Mouse (Mus musculus) gastrocnemius, postnatal 14 days (tissue): ENCODE data around the gene Ptges3l. TPM values are rescaled to one million over a fixed set of nuclear protein-coding genes. Genes with fewer than 3 reads are reported as not detected.
"Not testable (repeated sequence)": the region's sequence is repeated elsewhere in the genome, so short reads cannot be mapped to it uniquely, and the experiment has no call there.

Source experiments
- DNase-seq: peaks from one replicate; pipeline ENCODE4 v3.0.0; 2021; ENCODE audit warnings: mixed read lengths
- intact Hi-C: fragments of 180-260 bp; cut with DNase I; formaldehyde crosslinking; loops from one replicate; pipeline ENCODE4 v1.15.1; 2025; ENCODE audit warnings: low total_unique reads
- total RNA-seq, 2 experiments: library from RNA; stranded (reverse); gene quantifications; 2 replicates each; pipeline ENCODE4 v1.2.3; 2021

Gene Ptges3l
- total RNA-seq, 2 experiments from 2014 or later: 101 to 102 TPM

GRCm38 (mm10) chr11:101459716-101460115 is 34.6 kb upstream of the Ptges3l start:
- DNase-seq: no peak
- intact Hi-C loops: loop anchor here (10.0 kb wide), 1 partner anchor 1535 kb away; no protein-coding TSS in a partner anchor

GRCm38 (mm10) chr11:101458217-101458616 is 33.1 kb upstream of the Ptges3l start:
- intact Hi-C loops: loop anchor here (10.0 kb wide), 1 partner anchor 1537 kb away; no protein-coding TSS in a partner anchor
- DNase-seq: no peak

GRCm38 (mm10) chr11:101457631-101458030 is 32.5 kb upstream of the Ptges3l start:
- DNase-seq: no peak
- intact Hi-C loops: loop anchor here (10.0 kb wide), 1 partner anchor 1537 kb away; no protein-coding TSS in a partner anchor

- intact Hi-C loops: loop anchor here (10.0 kb wide), 1 partner anchor 1539 kb away; no protein-coding TSS in a partner anchor
- no peak for DNase-seq
Measured at GRCm38 (mm10) chr11:101455627-101456026, 30.5 kb upstream of the Ptges3l start.

GRCm38 (mm10) chr11:101454702-101455101 is 29.6 kb upstream of the Ptges3l start:
- intact Hi-C loops: loop anchor here (10.0 kb wide), 1 partner anchor 1540 kb away; no protein-coding TSS in a partner anchor
- no peak for DNase-seq

GRCm38 (mm10) chr11:101452093-101452774 is 27.1 kb upstream of the Ptges3l start:
- DNase-seq: no peak
- intact Hi-C loops: loop anchor here (10.0 kb wide), 1 partner anchor 1543 kb away; no protein-coding TSS in a partner anchor

GRCm38 (mm10) chr11:101451536-101451935 is 26.4 kb upstream of the Ptges3l start:
- DNase-seq: no peak
- intact Hi-C loops: loop anchor here (10.0 kb wide), 1 partner anchor 1543 kb away; no protein-coding TSS in a partner anchor

GRCm38 (mm10) chr11:101450394-101450793 is 25.3 kb upstream of the Ptges3l start:
- no peak for DNase-seq
- intact Hi-C loops: loop anchor here (10.0 kb wide), 1 partner anchor 1544 kb away; no protein-coding TSS in a partner anchor

GRCm38 (mm10) chr11:101449596-101449995 is 24.5 kb upstream of the Ptges3l start:
- intact Hi-C loops, DNase-seq: not testable (repeated sequence)

GRCm38 (mm10) chr11:101448899-101449298 is 23.8 kb upstream of the Ptges3l start:
- intact Hi-C loops: no loop called here
- DNase-seq: no peak

GRCm38 (mm10) chr11:101448274-101448746 is 23.2 kb upstream of the Ptges3l start, which contains the start of gene Ifi35:
TSS of gene Ifi35 (plus strand) at chr11:101448407.
- intact Hi-C loops: no loop called here
- DNase-seq: peak; percentile 75

- DNase-seq: no peak
Measured at GRCm38 (mm10) chr11:101447786-101448185, 22.7 kb upstream of the Ptges3l start.

GRCm38 (mm10) chr11:101446860-101447259 is 21.7 kb upstream of the Ptges3l start:
- intact Hi-C loops, DNase-seq: not testable (repeated sequence)

More at GRCm38 (mm10) chr11:101447786-101448185, 22.7 kb upstream of the Ptges3l start:
- intact Hi-C loops: no loop called here

- DNase-seq: no peak
- intact Hi-C loops: no loop called here
Measured at GRCm38 (mm10) chr11:101446319-101446718, 21.2 kb upstream of the Ptges3l start.

- intact Hi-C loops: no loop called here
- no peak for DNase-seq
Measured at GRCm38 (mm10) chr11:101442760-101443159, 17.6 kb upstream of the Ptges3l start.

GRCm38 (mm10) chr11:101442127-101442693 is 17.1 kb upstream of the Ptges3l start, which contains the start of gene Rpl27:
TSS of gene Rpl27 (plus strand) at chr11:101442298.
- peak; percentile 97 for DNase-seq
- intact Hi-C loops: no loop called here

- intact Hi-C loops, DNase-seq: not testable (repeated sequence)
Measured at GRCm38 (mm10) chr11:101441450-101442126, 16.5 kb upstream of the Ptges3l start.

GRCm38 (mm10) chr11:101438006-101438405 is 12.9 kb upstream of the Ptges3l start:
- intact Hi-C loops, DNase-seq: not testable (repeated sequence)

- no peak for DNase-seq
Measured at GRCm38 (mm10) chr11:101436916-101437315, 11.8 kb upstream of the Ptges3l start.

GRCm38 (mm10) chr11:101435831-101436230 is 10.7 kb upstream of the Ptges3l start:
- no peak for DNase-seq
- intact Hi-C loops: no loop called here

More at GRCm38 (mm10) chr11:101436916-101437315, 11.8 kb upstream of the Ptges3l start:
- intact Hi-C loops: no loop called here
